Mouse (Mus musculus): ENCODE data around the gene Abcb4. TPM values are rescaled to one million over a fixed set of nuclear protein-coding genes. Genes with fewer than 3 reads are reported as not detected.
"Not testable (repeated sequence)": the region's sequence is repeated elsewhere in the genome, so short reads cannot be mapped to it uniquely, and the experiment has no call there.

The Abcb4 gene
- total RNA-seq, 2 experiments from 2014 or later: 5.3 to 5.9 TPM

DNA sequence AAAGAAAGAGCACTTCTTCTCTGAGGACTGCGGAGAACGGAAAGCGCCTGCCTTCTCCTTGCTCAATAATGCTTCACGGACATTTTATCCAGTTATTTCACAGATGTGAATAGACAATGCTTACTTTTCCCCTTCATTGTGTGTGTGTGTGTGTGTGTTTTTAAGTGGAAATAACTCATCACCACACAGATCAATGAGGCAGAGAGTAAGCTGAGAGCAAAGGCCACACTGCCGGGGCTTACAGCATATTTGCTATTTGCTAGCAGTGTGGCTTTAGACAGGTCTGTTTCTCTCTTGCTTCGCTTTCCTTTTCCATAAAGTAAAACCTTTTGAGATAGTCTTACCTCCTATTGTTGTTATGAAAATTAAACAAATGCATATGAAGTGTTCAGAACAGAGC, 11.0 kb downstream of the Abcb4 start:
- DNase-seq (ENCODE audit: low spot score in 2 of 2): no peak

DNA sequence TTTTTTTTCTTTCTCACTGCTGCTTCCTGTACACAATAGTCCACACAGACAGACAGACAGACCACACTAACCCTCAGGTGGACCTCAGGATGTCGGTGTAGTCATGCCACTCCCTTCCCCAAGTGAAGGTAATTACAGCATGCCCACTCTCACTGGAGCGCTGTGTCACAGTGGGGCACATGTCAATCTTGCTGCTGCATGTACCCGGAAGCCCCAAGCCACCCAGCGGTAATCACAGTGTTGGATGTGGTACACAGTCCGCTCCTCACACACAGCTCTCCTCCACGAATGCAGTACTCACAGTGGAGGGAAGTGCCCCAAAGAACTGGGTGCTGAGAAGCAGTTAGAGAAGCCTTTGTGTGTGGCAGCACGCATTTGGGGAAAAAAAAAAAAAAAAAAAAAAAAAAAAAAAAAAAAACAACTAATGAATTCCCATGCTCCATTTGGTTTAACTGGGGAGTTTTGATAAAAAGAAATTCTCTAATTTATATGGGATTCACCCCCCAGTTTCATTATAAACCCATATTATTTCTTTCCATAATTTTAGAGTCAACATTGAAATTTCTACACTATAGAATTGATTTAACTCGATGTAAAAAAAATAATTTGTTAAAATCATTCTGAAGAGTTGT, 18.2 kb downstream of the Abcb4 start:
- no peak for DNase-seq (ENCODE audit: low spot score in 2 of 2)

DNA sequence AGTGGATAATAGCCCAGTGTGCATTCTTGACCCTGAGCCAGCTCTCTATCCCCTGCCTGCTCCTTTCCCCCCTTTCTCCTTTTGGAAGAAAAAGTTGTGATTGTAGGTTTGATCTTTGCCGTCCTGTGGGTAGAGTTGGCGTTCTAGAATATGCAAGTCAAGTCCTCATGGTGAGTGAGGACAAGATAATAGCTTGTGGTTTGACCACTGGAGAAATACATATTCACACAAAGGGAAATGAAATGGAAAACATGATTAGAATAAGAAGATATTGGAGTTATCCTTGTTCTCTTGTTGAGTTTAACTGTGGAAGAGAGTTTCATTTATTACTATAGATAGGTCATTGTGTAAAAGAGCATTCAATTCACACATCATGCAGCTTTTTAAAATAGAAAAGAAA, 22.9 kb downstream of the Abcb4 start:
- no peak for DNase-seq (ENCODE audit: low spot score in 2 of 2)

DNA sequence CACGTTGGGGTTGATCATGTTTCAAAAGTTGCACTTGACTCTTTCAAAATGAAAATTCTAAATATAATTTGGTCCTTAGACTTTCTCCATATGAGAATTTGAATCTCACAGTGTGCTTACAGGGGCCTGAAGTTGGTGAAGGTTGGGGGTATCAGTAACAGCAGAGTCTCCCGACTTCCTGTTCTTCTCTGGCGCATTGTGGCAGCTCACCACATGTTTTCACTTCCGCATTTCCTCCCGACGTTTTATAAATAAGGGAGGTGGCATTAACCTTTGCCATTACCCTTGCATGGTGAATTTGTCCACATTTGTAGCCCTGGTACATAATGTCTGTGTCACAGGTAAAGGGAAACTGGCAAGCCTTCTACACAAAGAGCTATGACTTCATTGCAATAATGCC, 23.6 kb downstream of the Abcb4 start:
- DNase-seq (ENCODE audit: low spot score in 2 of 2): no peak

DNA sequence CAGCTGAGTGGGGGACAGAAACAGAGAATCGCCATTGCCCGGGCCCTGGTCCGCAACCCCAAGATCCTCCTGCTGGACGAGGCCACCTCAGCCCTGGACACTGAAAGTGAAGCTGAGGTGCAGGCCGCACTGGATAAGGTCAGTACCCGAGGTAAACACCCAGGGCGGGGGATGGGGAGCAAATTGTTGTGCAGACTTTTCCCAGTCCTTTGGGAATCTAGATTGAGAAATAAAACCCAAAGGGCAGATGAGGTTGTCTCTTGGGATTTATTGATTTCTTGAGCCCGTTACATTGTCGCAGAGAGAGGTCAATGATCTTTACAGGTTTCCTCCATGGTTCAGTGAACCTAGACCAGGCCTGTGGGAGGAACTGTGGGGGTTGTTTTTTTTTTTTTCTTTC, 34.9 kb downstream of the Abcb4 start:
- DNase-seq (ENCODE audit: low spot score in 2 of 2): no peak

DNA sequence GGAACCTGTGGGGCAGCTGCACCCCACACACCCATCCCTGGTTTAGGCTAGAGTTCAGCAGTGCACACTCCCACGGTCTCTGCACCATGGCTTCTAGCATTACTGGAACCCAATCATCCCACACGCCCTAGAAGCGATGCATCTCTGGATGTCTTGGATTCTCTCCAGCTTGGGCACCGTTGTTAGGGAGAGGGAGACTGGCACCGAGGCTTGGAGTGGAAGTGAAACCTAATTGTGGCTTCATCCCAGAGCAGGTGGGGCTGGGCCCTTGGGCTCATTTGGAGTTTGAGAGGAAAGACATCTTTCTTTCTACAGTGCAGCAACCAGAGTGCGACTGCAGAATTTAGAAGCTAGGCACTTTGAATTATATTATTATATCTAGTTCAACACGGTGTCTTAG, 44.4 kb downstream of the Abcb4 start:
- peak in 1 of 2 experiments; percentile 14 for DNase-seq (ENCODE audit: low spot score in 2 of 2)

DNA sequence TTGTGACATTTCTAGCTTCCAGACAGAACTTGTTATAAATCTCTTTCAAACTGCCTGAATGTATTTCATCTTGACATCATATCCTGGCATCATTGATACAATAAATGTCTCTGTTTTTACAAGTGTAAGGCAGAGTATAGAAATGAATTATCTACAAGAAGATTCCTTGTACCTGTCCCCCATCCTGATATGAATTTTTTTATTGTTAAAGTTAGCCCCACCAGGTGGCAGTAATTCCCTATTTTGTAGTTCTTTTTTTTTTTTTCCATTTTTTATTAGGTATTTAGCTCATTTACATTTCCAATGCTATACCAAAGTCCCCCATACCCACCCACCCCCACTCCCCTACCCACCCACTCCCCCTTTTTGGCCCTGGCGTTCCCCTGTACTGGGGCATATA, 47.7 kb downstream of the Abcb4 start:
- DNase-seq (ENCODE audit: low spot score in 2 of 2): not testable (repeated sequence)

DNA sequence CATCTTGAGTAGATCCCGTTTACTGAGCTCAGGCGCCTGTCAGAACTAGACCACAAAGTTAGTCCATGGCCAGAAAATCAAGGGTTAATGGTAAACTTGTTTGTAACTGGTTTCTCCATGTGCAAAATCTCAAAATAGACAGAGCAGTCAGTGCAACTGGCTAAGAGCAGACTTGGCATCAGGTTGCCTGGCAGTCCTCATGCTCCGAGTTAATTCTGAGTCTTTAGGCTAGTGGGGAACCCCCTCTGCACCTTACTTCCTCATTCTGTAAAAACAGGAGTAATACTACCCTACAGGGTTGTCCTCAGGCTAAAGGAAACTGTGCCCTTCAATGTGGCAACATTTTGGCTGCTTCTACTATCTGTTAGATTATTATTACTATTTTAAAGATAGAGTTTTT, 50.3 kb downstream of the Abcb4 start:
- no peak for DNase-seq (ENCODE audit: low spot score in 2 of 2)

DNA sequence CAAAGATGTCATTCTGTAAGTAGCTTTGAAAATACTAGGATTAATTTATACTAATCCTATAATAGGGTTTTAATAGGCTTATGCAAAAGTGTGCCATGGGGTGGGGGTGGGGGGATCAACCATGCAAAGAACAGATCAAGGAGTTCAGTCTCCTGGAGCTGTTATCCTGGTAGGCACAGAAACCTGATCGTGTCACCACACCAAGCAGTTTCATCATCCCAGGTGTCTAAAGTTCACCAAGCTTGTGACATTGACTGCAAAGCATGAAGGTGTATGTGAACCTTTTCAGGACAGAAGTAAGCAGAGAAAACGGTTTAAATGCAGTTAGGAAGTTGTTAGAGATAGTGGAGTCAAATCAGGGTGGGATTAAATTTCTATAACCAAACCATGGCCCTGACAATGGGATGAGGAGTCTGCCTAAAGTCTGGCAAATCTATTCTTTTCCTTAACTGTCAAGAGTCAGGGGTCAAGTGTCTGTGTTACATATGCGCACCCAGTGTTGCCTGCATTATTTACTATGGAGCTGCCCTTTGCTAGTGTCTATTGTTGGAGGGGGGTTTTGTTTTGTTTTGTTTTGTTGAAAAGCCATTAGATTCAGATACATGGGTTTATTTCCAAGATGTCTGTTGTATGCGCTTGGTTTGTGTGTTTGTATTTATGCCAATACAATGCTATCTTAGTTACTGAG, 54.0 kb downstream of the Abcb4 start:
- DNase-seq (ENCODE audit: low spot score in 2 of 2): no peak

DNA sequence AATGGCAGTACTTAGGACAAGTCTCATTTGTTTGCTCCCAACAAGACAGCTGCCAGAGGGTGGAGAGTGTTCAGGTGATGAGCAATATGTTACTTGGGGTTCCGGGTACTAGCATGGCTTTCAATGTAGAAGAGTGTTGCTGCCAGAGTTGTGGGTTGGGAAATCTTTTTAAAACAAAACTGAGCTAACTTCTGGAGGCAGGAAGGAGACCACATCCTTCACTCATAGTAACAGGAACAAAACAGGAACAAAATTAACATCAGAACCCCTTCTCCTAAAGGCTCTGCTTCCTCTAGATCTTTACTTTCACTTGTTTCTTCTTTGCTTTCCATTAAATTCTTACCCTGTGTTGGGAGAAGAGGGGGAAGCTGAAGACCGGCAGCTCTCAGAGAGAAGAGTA, 60.1 kb downstream of the Abcb4 start:
- no peak for DNase-seq (ENCODE audit: low spot score in 2 of 2)

DNA sequence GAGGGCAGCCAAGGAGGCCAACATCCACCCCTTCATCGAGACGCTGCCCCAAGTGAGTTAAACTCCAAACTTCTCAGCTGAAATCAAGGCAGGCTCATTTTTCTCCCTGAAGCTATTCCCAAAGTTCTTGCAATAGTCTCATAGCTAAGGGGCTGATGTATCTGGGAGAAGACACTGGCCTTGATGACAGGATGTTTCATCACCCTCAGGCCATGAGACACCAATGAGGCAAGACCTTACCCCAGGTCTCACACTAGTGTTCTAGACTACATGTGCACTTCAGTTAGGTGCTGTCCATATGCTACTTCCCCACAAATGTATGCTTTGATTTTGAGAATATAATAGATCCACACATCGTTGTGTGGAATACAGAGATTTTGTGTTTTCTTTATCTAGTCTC, 62.0 kb downstream of the Abcb4 start:
- DNase-seq (ENCODE audit: low spot score in 2 of 2): no peak

DNA sequence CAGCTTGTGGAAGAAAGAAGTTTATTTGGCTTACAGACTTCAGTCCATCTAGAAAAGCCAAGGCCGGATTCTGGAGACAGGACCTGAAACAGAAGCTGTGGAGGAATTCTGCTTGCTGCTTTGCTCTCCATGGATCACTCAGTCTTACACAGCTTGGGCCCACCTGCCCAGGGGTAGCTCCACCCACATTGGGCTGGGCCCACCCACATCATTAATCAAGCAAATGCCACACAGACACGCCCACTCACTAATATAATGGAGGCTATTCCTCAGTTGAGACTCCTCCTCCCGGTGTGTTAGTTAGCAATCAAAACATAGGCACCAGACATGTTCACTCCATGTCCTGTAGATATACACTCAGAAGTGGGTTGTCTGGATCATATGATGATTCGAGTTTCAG, 67.0 kb downstream of the Abcb4 start:
- DNase-seq (ENCODE audit: low spot score in 2 of 2): no peak

DNA sequence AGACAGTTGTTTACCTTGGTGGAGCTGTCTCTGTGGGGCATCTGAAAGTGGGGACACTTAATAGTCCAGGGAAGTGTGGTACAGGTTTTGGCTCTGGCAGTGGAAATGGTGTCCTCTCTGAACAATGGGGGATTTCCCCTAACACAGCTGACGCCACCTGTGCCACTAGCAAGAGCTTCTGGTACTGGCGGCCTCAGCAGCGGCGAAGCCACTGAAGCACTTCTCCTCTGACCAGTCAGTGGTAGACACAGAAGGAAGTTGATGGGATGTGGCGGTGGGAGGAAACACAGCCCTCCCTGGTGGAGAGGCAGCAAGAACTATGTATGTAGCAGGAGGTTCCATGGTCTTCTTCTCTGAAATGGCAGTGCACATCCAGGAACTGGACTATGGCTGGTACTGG, 71.0 kb downstream of the Abcb4 start:
- no peak for DNase-seq (ENCODE audit: low spot score in 2 of 2)

DNA sequence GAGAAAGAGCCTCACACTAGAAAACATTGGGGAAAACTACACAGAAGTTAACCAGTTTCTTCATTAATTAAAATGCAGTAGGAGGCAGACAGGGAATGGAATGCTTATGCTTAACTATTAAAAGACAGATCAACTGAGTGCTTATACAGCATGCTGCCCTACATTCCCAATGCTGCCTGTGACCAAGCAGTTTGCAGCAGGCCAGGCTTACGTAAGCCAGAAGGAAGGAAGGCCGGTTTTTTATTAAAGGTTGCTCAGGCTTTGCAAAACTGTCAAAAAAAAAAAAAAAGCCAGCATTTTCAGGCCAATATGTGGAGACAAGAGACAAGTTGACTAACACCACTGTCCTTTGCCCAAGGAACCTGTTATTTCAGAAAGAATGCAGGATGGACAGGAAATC, 77.2 kb downstream of the Abcb4 start:
- DNase-seq (ENCODE audit: low spot score in 2 of 2): no peak

DNA sequence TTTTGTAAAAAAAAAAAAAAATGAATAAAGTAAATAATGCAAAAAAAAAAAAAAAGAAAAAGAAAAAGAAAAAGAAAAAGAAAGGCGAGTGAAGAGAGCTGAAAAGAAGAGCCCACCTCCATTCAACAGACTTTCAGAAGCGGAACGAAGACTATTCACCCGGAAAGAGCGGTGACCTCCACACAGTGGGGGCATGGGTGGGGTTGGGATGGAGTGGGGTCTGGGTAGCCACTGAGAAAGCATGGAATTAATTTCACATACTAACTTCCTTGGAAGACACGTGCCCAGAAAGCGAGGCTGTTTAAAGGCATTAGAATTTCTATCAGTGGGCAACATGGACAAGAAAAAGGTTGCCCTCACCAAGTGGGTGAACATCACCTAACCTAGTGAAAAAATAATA, 78.8 kb downstream of the Abcb4 start:
- DNase-seq (ENCODE audit: low spot score in 2 of 2): no peak

DNA sequence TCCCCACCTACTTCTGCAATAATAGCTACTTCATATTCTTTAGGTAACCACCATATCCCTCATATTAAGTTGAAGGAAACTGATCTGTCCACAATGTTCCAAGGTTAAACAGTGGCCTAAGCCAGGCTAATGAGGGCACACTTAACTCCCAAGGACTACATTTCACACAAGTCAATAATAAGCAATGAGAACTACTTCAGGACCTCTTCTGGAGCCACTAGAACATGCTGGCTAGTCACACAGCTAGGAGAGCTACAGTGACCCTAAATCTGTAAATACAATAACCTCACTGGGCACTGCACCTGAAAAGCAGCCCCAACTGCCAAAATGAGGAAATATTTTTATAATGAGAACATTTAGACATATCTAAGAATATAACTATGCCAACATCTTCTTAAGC, 81.2 kb downstream of the Abcb4 start:
- DNase-seq (ENCODE audit: low spot score in 2 of 2): no peak

DNA sequence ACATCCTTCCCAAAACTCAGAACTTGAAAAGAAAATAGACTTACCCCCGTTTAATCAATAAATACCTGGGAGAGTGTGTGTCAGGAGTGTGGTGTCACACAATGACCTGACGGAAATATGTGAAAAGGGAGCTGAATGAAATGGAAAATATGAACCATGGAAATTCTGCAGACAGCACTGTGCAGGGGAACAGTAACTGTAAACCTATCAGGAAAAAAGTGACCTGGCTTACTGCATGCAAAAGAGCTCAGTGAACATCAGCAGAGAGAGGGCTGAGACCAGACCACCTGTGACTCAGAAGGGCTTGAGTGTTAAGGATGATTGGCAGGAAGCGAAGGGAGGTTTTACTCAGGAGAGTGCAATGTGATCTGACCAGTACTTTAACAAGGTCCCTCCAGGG, 92.0 kb downstream of the Abcb4 start:
- DNase-seq (ENCODE audit: low spot score in 2 of 2): no peak

DNA sequence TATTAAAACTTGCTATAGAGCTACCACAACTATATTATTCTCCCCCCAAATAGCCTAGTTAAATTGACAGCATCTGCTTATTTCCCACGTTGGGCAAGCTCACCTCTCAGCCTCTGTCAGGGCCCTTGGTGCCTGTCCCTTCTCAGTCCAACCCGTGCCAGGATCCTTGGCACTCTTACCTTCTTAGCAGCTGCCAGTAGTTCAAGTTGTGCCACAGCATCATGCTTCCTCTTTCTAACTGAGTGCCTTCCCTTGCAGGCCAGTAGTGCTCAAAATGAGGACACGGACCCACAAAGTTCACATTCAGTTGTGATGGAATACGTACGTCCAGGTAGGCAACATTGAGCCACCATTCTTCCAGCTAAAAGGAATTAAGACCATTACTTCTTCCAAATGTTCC, 94.4 kb downstream of the Abcb4 start:
- DNase-seq (ENCODE audit: low spot score in 2 of 2): no peak

DNA sequence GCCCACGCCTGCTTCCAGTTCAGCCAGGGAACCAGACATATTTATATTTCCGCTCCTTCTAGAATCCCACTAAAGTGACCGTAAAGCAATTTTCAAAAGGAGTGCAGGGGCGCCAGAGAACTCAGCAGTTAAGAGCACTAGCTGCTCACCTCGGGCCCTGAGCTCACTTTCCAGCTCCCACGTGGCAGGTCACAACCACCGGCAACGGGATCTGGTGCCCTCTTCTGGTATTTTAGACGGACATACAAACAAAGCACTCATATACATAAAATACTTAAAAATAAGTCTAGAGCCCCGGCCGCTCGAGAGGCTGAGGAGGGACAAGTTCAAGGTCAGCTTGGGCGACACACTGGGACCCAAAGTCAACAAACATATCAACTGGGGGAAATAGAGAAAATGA, 97.0 kb downstream of the Abcb4 start:
- DNase-seq (ENCODE audit: low spot score in 2 of 2): no peak

DNA sequence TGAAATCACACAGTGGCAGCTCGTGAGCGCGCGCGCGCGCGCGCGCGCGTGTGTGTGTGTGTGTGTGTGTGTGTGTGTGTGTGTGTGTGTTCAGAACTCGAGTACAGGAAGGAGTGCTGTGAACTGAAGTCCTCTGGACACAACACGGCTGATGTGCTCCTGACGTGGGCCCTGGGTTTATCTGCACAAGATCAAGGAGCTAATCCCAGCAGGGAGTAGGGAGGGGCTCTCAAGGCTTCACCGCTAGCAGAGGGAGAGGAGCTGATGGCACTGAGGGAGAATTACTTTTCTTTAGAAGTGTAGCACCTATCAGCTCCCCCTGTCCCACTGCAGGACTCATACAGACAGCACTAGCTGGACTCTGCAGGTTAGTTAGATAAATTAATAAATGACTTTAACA, 98.1 kb downstream of the Abcb4 start:
- no peak for DNase-seq (ENCODE audit: low spot score in 2 of 2)

DNA sequence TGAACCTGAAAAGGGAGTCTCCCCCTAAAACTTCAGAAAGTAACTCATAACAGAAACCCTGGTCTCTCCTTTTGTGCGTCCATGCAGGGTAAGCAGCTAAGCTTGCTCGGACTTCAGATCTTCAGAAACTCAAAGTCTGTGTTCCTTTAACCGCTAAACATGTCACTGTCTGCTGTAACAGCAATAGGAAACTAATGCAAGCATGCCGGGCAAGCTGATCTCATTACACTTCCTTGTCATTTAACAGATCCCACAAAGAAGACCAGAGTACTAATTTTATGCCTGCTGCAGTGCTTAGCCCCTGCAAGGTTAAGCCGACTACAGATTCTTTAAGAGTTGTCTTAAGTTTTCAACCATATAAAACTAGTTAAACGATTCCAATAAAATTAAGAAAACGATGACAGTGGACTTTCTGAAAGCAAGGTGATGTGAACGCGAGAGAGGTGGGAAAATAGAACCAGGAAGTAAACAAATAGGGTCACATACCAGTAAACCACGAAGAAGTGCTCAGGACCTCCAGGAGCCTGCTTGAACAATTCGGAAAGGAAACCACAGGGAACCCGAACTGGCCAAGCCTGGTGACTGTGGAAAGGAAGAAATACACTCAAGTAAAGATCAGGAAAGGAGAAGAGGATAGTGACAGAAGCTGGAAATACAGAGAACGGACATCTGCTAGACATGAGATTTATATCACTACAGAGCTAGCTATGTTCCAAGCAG, 102.6 kb downstream of the Abcb4 start:
- no peak for DNase-seq (ENCODE audit: low spot score in 2 of 2)

DNA sequence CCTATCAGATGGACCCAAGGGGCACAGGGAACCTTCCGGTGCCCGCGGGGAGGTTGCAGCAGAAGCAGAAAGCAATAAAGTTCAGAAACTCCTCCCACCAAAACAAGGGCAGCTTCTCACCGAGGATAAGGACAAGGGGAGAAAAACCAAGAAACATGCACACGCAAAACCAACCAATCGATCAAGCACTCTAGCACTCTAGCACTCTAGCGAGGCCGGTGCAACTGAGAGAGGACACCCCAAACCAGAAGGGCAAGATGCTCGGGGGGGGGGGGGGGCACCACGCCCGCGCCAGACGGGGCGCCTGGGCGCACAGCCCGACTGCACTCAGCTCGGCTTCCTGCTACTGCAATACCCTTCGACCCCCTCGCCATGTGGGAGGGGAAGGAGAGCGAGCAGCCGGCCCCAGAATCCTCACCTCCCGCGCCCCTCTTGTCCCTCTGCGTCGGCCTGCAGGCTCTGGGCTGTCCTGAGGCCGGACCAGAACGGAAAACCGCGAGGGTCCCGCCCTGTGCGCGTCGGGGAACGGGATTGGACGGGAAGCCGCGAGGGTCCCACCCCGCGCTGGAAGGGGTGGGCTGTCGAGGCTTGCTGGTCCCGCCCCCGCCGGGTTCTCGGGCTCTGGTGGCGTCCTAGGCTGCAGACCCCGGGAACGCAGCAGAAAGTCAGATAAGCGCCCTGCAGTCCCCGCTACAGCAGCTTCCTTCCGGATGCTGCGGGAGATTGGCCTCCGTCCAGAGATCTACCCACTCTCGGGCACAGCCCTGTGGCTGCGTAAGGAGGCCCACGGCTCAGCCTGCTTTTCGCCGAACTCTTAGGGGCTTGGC, 103.4 kb downstream of the Abcb4 start, which contains the start of gene Crot:
Gene Crot (minus strand): TSS at position 639 of the 827 bp plus-strand sequence.
- DNase-seq (ENCODE audit: low spot score in 2 of 2): peak; percentile 89 to 93

Measured in layer of hippocampus, adult 18-20 months (tissue).